8 mouse cellular contexts compared by ENCODE assay signal in genomic region chr7:130576981-130577380, GRCm38 (mm10). TPM values are rescaled to one million over a fixed set of nuclear protein-coding genes. Genes with fewer than 3 reads are reported as not detected.
DNase-seq lines count a peak whose midpoint lies in the region; ATAC-seq lines count a peak whose summit lies in the region.

No protein-coding gene starts in this region.

- H3K9me3 ChIP-seq in hindbrain, embryonic 16.5 days (ENCODE audit: control insufficient read depth, low read length): no peaks in the 10 kb centered on the region

- ATAC-seq in hindbrain, embryonic 16.5 days: no peak
- no peak for ATAC-seq in CD4-positive, CD25-positive, alpha-beta regulatory T cell, adult 4 months

- no peaks in the 10 kb centered on the region for H3K36me3 ChIP-seq in hindbrain, embryonic 16.5 days (ENCODE audit: control insufficient read depth, insufficient read depth, low read length)

- H3K27me3 ChIP-seq in hindbrain, embryonic 16.5 days (replicated peaks; ENCODE audit: control insufficient read depth, insufficient read depth, low read length): no peaks in the 10 kb centered on the region

- DNase-seq in layer of hippocampus, adult 9-11 months: peak; percentile 22
- no peak for DNase-seq in layer of hippocampus, postnatal 36 days
- peak; percentile 59 to 78 for DNase-seq in lung, adult 18-20 months
- no peak for DNase-seq in thymus, postnatal 4 days
- no peak for DNase-seq in testis, postnatal 14 days (ENCODE audit: low spot score)

- H3K4me1 ChIP-seq in brown adipose tissue, adult 24 weeks (ENCODE audit: control insufficient read depth, insufficient read depth, insufficient read length, low read length): peaks cover 3% of the 10 kb centered on the region; the same call in 1 of the 2 replicates
- peaks cover 2% of the 10 kb centered on the region; the same call in 1 of the 2 replicates for H3K4me1 ChIP-seq in hindbrain, embryonic 16.5 days (ENCODE audit: control insufficient read depth, insufficient read depth, low read depth, low read length)

- H3K4me2 ChIP-seq in hindbrain, embryonic 16.5 days (ENCODE audit: low read length): peak overlapping the region; percentile 26

- peak overlapping the region; percentile 39 for H3K4me3 ChIP-seq in brown adipose tissue, adult 24 weeks (ENCODE audit: insufficient read depth, low read depth, low read length)
- H3K4me3 ChIP-seq in hindbrain, embryonic 16.5 days (ENCODE audit: low read length): no peak overlapping the region

- H3K27ac ChIP-seq in brown adipose tissue, adult 24 weeks (replicated peaks; ENCODE audit: low read depth, low read length): no peak overlapping the region
- no peak overlapping the region for H3K27ac ChIP-seq in hindbrain, embryonic 16.5 days (ENCODE audit: low read depth, low read length)

- 0 out of 2 replicates have a peak overlapping the region, but pooled peaks have one; percentile 18 for H3K9ac ChIP-seq in hindbrain, embryonic 16.5 days (ENCODE audit: low read depth, low read length)

- WGBS in hindbrain, embryonic 16.5 days: 28% methylated on average over 10 of the region's 10 CpGs

RNA-seq across cellular contexts. Expression of gene Tacc2, which starts 0.3 kb away (rescaled TPM):
- 10 to 100 TPM; 73.1 to 82.4 TPM for total RNA-seq in layer of hippocampus, postnatal 36 days (2021)
- 14.0 and 17.9 TPM in 2 replicates for polyA plus RNA-seq in brown adipose tissue, adult 24 weeks (2012; ENCODE audit: insufficient read depth, insufficient read length, missing spikeins)
- 49.7 and 57.8 TPM in 2 replicates for polyA plus RNA-seq in hindbrain, embryonic 16.5 days (2015; fragmentation: Nextera tagmentation; extraction: Ambion mirVana)
- 1 to 10 TPM; 6.8 to 7.1 TPM for polyA plus RNA-seq in CD4-positive, CD25-positive, alpha-beta regulatory T cell, adult 4 months (2017; shearing (Covaris generic))

RNA-seq across cellular contexts. Expression of gene Nsmce4a, which starts 4.1 kb away (rescaled TPM):
- 10 to 100 TPM; 41.5 to 41.8 TPM for total RNA-seq in layer of hippocampus, postnatal 36 days (2021)
- polyA plus RNA-seq in brown adipose tissue, adult 24 weeks (2012; ENCODE audit: insufficient read depth, insufficient read length, missing spikeins): 38.7 and 51.2 TPM in 2 replicates
- polyA plus RNA-seq in hindbrain, embryonic 16.5 days (2015; fragmentation: Nextera tagmentation; extraction: Ambion mirVana): 72.9 and 75.7 TPM in 2 replicates
- 10 to 100 TPM in 1 of 2 experiments, 1 to 10 TPM in 1; 8.2 to 13.3 TPM for polyA plus RNA-seq in CD4-positive, CD25-positive, alpha-beta regulatory T cell, adult 4 months (2017; shearing (Covaris generic))

RNA-seq across cellular contexts. Expression of gene Ate1, which starts 56.8 kb away (rescaled TPM):
- 10 to 100 TPM; 72.8 to 74.0 TPM for total RNA-seq in layer of hippocampus, postnatal 36 days (2021)
- 16.0 and 19.5 TPM in 2 replicates for polyA plus RNA-seq in brown adipose tissue, adult 24 weeks (2012; ENCODE audit: insufficient read depth, insufficient read length, missing spikeins)
- 102 and 109 TPM in 2 replicates for polyA plus RNA-seq in hindbrain, embryonic 16.5 days (2015; fragmentation: Nextera tagmentation; extraction: Ambion mirVana)
- polyA plus RNA-seq in CD4-positive, CD25-positive, alpha-beta regulatory T cell, adult 4 months (2017; shearing (Covaris generic)): 10 to 100 TPM; 35.8 to 41.8 TPM

Comparison
In these comparisons a context has a peak if more than half of its experiments do, and no peak if none do; other contexts are left out.
1. DNase-seq: peak in layer of hippocampus, adult 9-11 months (single experiment) and lung, adult 18-20 months (2 of 2); none in layer of hippocampus, postnatal 36 days (0 of 2), thymus, postnatal 4 days (single experiment) and testis, postnatal 14 days (single experiment).